Mouse (Mus musculus) left cerebral cortex, adult 18-20 months (tissue): ENCODE measurements around the gene Car11. TPM values are rescaled to one million over a fixed set of nuclear protein-coding genes. Genes with fewer than 3 reads are reported as not detected.

Source experiments
- DNase-seq, 2 experiments: peaks; one replicate each; pipeline ENCODE4 v3.0.0; 2021 to 2022; ENCODE audit warnings: low spot score in 2 of 2, mixed read lengths in 1 of 2
- total RNA-seq, 2 experiments: library from RNA; stranded (reverse); gene quantifications; 2 replicates each; pipeline ENCODE4 v1.2.3; 2021

The Car11 gene
- total RNA-seq, 2 experiments from 2014 or later, result 215 to 220 TPM

DNA sequence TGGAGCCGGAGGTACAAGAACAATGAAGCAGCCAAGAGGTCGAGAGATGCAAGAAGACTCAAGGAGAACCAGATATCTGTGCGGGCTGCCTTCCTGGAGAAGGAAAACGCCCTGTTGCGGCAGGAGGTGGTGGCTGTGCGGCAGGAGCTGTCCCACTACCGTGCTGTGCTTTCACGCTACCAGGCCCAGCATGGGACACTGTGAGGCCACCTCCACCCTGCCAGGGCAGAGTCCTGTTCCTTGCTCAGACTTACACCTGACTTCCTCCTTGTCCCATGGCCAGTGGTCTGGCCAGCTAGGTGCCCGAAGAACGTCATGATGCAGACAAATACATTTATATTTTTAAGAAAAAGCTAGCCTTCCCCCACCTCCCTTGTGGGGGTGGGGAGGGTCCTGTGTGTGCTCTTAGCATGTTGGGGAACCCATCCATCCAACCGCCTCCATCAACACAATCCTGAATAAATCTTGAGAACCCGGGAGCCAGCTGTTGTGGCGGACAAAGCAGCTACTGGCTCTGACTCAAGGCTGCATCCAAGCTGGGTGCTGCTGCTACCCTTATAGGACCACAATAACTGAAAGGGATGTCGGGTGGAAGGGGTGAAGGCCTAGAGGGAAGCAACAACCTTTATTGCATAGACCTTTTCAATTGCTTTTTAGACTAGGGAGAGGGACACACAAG lies 10.2 kb downstream of the Car11 start:
- no peak for DNase-seq

DNA sequence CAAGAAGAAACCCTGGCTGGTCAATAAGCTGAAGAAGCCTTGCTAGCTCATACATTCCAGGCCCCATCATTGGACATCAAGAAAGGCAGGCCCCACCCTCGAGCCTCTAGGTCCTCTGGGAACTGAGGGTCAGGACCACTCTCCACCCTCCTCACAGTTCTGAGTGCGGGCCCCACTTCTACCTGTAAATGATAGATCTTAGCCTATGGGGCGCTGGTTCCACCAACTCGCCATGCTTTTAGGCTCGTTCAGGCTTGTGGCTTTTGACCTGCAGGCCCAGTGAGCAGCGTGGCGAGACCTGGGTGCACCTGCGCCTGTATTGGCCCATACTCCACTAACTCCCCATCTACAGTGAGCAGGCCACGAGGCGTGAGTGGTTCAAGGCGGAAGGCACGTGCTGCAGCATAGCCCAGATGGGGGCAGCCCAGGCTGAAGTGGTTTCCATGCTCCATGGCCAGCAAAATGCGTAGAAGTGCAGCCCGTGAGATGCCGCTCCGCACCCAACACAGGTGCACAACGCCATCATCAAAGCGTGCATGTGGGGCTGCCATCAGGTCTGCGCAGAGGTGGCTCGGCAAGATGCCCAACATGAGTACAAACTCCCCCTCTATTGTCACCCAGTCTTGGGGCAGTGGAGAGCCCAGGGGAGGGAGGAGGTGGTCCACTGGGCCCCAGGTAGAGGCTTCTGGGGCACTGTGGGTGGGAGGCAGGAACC lies 11.0 kb downstream of the Car11 start:
- DNase-seq, result no peak

GRCm38 (mm10) chr7:45711316-45712021 lies 11.8 kb downstream of the Car11 start:
- no peak for DNase-seq

- no peak for DNase-seq
These were observed 12.5 kb downstream of the Car11 start for GRCm38 (mm10) chr7:45712022-45712757.

DNA sequence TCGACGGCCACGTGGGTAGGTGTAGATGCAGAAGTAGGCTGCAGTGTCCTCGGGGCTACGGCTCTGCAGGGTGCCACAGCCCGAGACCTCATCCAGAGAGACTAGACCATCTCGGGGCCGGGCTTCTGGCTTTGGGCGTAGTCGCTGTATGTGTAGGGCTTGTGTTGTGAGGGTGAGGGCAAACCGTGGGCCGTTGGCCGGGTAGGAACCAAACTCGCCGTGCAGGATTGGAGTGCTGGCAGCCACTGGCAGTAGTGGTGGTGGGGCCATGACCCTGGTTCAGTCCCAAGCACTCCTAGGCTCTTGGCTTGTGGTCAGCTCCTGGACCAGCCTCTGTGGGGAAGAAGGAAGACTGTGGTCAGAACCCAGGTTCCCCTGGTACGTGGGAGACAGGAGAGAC lies 13.8 kb downstream of the Car11 start:
- no peak for DNase-seq

GRCm38 (mm10) chr7:45713881-45714520 lies 14.4 kb downstream of the Car11 start:
- no peak for DNase-seq

DNA sequence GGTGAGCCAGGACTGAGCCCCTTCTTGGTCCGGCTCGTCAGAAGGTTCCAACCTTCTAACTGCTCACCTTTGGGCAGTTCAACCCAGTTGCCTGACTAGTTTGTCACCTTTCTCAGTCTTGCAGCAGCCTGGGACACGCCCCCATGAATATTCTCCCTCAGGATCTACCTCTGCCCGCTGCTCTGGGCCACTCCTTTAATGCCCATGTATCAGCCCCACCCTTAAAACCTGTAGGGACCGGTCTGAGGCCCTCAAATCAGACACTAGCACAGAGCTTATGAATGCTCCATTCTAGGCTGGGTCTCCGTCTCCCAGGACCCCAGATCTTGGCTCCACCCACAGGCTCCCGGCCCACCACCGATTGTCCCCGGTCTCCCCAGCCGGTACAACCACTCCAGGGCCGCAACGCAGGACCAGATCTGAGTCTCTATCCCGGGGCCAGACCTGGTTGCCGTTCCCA lies 15.0 kb downstream of the Car11 start:
- DNase-seq, result no peak

DNA sequence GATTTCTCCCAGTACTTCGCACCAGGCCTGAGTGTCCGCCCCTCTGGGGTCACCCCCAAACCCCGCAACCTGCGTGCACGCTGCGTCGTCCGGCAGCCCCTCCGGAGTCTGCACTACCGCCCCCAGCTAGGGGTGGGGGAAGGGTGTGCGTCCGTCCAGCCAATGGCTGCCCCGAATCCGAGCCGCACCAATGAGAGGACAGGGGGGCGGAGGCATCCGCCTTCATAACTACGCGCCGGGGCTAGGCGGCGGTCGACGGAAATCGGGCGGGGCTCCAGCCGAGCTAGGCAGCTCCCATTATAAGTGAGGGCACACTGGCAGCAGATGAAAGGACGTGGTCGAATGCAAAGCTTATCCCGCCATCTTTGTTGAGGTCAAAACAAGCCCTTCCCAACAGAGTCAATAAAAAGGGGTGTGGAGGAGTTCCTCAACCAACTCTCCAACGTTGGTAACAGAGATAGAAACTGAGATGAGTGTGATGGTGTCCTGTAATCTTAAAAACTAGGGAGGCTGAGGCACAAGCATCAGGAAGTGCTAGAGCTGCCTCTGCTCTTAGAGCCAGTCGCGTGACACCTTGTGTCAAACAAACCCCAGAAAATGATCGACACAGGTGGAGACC lies 15.6 kb downstream of the Car11 start, which contains the start of gene Rpl18:
Gene Rpl18, plus strand, starts transcription at position 368 of the 619 bp plus-strand sequence.
- peak; percentile 97 to 98 for DNase-seq

DNA sequence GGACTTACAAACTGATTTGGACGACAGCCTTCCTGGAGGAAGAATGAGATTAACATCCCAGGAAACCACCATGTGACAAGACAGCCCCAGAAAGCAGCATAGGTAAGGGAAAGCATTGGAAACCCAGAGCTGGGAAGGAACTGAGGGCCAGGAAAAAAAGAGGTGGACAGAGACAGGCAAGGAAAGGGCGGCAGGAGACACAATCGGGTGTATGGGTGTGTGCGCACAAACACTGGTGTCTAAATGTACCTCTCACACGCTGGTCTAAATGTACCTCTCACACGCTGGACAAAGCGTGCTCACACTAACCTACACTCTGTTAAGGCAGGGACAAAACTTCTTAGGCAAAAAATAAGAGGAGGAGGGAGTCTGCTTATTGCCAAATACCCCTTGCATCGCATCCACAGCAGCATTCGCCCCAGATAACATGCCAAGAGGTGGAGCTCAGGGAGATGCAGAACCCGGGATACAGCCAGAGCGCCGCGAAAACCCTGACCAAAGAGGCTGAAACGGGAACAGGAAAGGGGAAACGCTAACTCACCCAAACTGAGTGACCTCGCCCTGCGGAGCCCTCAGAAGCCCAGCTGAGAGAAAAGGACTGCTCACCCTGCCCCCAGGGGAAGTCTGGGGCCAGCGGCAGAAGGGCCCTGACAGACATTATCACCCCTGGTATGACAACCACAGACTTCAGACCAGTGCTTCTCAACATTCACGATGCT lies 16.3 kb downstream of the Car11 start:
- no peak for DNase-seq

GRCm38 (mm10) chr7:45716460-45716857 lies 16.8 kb downstream of the Car11 start:
- DNase-seq, result no peak

DNA sequence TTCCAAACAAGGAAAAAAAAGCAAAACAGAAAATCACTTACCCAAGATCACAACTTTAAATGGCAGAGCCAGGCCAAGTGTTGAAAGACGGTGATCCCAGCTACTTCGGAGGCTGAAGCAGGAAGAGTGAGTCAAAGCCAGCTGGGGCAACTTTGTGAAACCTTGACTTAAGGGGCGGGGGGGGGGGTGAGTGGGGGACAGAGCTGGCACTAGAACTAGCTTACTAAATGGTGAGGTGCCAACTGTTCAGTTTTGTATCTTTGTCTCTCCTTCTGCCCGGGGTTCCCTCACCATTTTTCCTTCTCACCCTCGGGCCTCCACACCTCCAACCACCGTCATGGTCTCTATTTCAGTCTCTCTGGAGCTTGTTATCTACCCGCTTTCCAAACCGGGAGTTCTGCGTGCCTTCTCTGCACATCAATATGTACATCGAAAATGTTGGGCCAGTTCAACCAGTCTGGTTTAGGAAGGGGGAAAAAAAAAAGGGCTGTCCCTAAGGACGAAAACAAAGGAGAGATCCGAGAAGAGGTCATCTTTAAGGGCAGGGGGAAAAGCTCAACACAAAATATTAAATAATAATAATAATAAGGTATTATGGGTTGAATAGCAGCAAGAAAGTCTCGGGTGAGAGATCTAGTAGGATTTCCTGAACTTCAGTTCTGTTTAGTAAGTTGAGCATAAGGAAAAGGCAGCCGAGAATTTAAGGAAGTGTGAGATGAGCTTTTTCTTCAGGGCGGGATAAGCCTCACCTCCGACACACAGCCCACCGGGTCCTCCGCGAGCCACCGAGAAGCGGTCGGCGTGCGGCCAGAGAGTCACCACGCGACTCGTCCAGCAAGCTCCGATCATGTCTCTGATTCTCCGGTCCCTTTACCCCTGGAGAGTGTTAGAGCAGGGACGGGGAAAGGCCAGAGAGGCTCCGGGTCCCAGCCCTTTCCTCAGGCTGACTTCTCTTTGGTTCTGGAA lies 17.6 kb downstream of the Car11 start:
- DNase-seq, result no peak

GRCm38 (mm10) chr7:45717918-45718297 lies 18.3 kb downstream of the Car11 start, which contains the start of gene Sphk2:
Sphk2 (minus strand) TSS chr7:45718002.
- peak; percentile 98 to 99 for DNase-seq

- no peak for DNase-seq
These were observed 18.7 kb downstream of the Car11 start for GRCm38 (mm10) chr7:45718331-45718730.

- DNase-seq, result no peak
These were observed 19.5 kb downstream of the Car11 start for GRCm38 (mm10) chr7:45719180-45719579.

GRCm38 (mm10) chr7:45719738-45720412 lies 20.2 kb downstream of the Car11 start:
- no peak for DNase-seq

- DNase-seq, result no peak
These were observed 21.0 kb downstream of the Car11 start, which contains the start of gene Fam83e for GRCm38 (mm10) chr7:45720413-45721233. Fam83e (plus strand) TSS chr7:45721212.

DNA sequence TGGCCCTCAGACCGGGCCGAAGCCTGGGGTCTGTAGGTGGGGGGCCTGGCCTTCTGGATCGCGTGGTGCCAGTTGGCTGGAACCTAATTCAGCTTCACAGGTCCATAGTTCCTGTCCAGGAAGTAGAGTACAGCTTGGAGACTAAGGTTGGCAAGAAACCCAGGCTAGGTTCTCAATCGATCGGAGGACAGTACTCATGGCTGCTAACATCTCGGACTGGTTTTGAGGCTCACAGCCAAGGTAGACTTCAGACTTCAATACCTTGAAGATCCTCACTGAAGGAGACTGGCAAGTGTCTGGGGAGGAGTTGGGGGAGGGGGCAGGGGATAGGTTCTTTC lies 21.6 kb downstream of the Car11 start:
- DNase-seq, result no peak
